Mouse (Mus musculus): ENCODE results near the gene Fzd7. TPM values are rescaled to one million over a fixed set of nuclear protein-coding genes. Genes with fewer than 3 reads are reported as not detected.

Fzd7 gene
- polyA plus RNA-seq, 1 experiment from 2014 or later, result 12.7 TPM

DNA sequence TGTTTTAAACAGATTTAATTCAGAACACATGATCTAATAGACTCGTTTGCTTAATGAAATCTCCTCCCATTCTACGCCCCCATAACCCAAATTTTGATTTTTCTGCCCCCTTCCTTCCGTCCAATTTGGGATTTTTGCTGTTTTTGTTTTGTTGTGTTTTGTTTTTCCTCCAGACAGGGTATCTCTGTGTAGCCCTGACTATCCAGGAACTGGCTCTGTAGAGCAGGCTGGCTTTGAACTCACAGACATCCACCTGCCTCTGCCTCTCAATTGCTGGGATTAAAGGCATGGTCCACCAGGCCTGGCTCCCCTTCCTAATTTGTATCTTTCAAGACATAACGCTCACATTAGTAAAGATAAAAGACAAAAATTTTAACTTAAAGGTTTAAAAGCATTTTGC lies 3.6 kb downstream of the Fzd7 start:
- ATAC-seq (replicated peaks; ENCODE audit: low FRiP score) (no peak), DNase-seq (ENCODE audit: low spot score) (no peak)
- peak overlapping the region; percentile 99 for H3K4me2 ChIP-seq (ENCODE audit: low read depth, low read length, severe bottlenecking)
- peaks cover 24% of the 10 kb centered on the region for H3K4me1 ChIP-seq (replicated peaks; ENCODE audit: control insufficient read depth, insufficient read depth, low read length)
- no peaks in the 10 kb centered on the region for H3K36me3 ChIP-seq (ENCODE audit: control insufficient read depth, insufficient read depth, low read length)
- 27% methylated on average over 4 of the region's 4 CpGs for WGBS
- H3K9me3 ChIP-seq (ENCODE audit: control insufficient read depth, low read length), result no peaks in the 10 kb centered on the region
- no peak overlapping the region for H3K27ac ChIP-seq (ENCODE audit: low read depth, low read length)
- H3K4me3 ChIP-seq (ENCODE audit: low read depth, low read length), result peak overlapping the region; percentile 62
- H3K9ac ChIP-seq (ENCODE audit: low read length), result peak overlapping the region; percentile 75; the same call in 1 of the 2 replicates
- H3K27me3 ChIP-seq (ENCODE audit: control insufficient read depth, insufficient read depth, low read length), result peaks cover 9% of the 10 kb centered on the region

DNA sequence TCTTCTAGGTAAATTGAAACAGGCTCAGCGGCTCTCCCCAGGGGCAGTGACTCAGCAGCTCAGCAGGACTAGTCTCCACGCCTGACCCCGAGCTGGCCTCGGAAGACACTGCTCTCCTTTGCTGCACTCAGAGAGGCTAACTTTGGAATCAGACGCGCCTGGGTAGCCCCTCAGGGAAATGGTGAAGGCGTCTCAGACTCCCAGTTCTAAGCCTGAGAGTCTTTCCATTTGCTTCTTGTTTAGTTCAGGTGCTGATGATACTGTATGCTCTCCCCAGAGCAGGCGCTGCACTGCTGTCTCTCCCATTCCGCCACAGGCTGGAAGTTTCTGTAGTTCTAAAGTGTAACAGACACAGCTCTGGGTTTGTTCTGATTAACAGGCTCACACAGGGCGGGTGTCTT lies 5.4 kb downstream of the Fzd7 start:
- peak; percentile 65 for DNase-seq (ENCODE audit: low spot score)
- H3K9ac ChIP-seq (ENCODE audit: low read length), result 0 out of 2 replicates have a peak overlapping the region, but pooled peaks have one; percentile 12
- peaks cover 9% of the 10 kb centered on the region for H3K27me3 ChIP-seq (ENCODE audit: control insufficient read depth, insufficient read depth, low read length)
- peak overlapping the region; percentile 7; the same call in 1 of the 2 replicates for H3K4me3 ChIP-seq (ENCODE audit: low read depth, low read length)
- 6% methylated on average over 10 of the region's 10 CpGs for WGBS
- peak overlapping the region; percentile 36 for H3K4me2 ChIP-seq (ENCODE audit: low read depth, low read length, severe bottlenecking)
- H3K4me1 ChIP-seq (replicated peaks; ENCODE audit: control insufficient read depth, insufficient read depth, low read length), result peaks cover 23% of the 10 kb centered on the region
- no peaks in the 10 kb centered on the region for H3K36me3 ChIP-seq (ENCODE audit: control insufficient read depth, insufficient read depth, low read length)
- ATAC-seq (replicated peaks; ENCODE audit: low FRiP score), result no peak
- H3K9me3 ChIP-seq (ENCODE audit: control insufficient read depth, low read length), result no peaks in the 10 kb centered on the region
- H3K27ac ChIP-seq (ENCODE audit: low read depth, low read length), result no peak overlapping the region

DNA sequence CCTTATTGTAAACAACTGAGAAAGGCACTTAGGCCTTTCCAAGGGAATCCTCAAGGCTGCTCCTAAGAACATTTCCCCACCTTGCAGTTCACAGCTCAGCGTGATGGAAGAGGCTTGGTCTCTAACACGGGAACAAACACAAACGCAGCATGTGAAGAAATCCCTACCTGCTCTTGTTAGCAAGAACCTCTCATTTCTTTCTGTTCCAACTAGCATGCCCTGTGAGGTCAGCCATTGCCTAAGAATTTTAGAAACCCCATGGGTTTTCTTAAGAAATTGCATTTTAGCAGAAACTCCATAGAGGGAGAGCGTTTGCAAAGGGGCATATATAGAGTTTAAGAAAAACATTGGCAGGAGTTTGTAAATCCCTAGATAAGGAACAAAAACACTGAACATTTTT lies 6.3 kb downstream of the Fzd7 start:
- DNase-seq (ENCODE audit: low spot score), result no peak
- Histone ChIP-seq H3K27ac (ENCODE audit: low read depth, low read length) (no peak overlapping the region), H3K27me3 (ENCODE audit: control insufficient read depth, insufficient read depth, low read length) (peaks cover 7% of the 10 kb centered on the region), H3K4me2 (ENCODE audit: low read depth, low read length, severe bottlenecking) (no peak overlapping the region), H3K4me1 (replicated peaks; ENCODE audit: control insufficient read depth, insufficient read depth, low read length) (peaks cover 20% of the 10 kb centered on the region), H3K9me3 (ENCODE audit: control insufficient read depth, low read length) (no peaks in the 10 kb centered on the region), H3K4me3 (ENCODE audit: low read depth, low read length) (no peak overlapping the region), H3K36me3 (ENCODE audit: control insufficient read depth, insufficient read depth, low read length) (no peaks in the 10 kb centered on the region), H3K9ac (ENCODE audit: low read length) (no peak overlapping the region; the same call in 1 of the 2 replicates)
- 41% methylated on average over 4 of the region's 4 CpGs for WGBS
- ATAC-seq (replicated peaks; ENCODE audit: low FRiP score), result no peak

DNA sequence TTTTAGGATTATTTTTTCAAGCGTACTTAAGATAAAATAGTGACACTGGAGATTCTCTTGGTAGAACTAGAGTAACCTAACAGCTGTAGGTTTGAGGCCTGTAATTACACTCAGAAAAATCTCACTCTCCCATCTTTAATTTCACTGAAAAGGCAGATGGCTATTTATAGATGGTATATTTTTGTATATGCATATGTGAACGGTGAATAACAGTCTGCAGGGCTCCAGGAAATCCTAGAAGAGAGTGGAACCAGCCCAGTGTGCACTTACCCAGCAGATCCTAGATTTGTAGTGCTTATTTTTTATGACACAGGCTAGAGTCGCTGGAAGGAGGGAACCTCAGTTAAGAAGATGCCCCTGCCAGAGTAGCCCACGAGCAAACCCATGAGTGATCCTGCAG lies 6.8 kb downstream of the Fzd7 start:
- Histone ChIP-seq H3K27ac (ENCODE audit: low read depth, low read length) (no peak overlapping the region), H3K4me1 (replicated peaks; ENCODE audit: control insufficient read depth, insufficient read depth, low read length) (peaks cover 17% of the 10 kb centered on the region), H3K4me2 (ENCODE audit: low read depth, low read length, severe bottlenecking) (no peak overlapping the region), H3K27me3 (ENCODE audit: control insufficient read depth, insufficient read depth, low read length) (peaks cover 4% of the 10 kb centered on the region; the same call in 1 of the 2 replicates), H3K4me3 (ENCODE audit: low read depth, low read length) (no peak overlapping the region), H3K9me3 (ENCODE audit: control insufficient read depth, low read length) (no peaks in the 10 kb centered on the region), H3K9ac (ENCODE audit: low read length) (no peak overlapping the region), H3K36me3 (ENCODE audit: control insufficient read depth, insufficient read depth, low read length) (no peaks in the 10 kb centered on the region)
- no peak for DNase-seq (ENCODE audit: low spot score)
- 70% methylated on average over 4 of the region's 4 CpGs for WGBS
- ATAC-seq (replicated peaks; ENCODE audit: low FRiP score), result no peak

DNA sequence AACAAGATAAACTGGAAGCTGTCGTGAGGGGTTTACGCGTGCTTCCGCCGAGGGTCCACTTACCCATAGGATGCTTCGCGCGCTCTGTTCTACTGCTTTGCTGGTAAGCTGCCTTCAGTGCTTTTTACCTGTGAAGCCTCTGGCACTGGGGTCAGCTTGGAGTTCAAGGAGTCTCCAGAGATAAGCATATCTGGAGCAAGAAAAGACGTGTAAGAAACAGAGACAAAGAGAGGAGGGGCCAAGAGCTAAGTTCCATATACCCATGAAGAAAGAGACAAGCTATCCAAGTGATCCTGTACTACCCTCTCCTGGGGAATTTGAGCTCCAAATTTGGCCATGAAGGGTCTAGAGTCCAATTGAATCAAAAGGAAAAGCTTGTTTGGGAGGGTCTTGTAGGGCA lies 9.3 kb downstream of the Fzd7 start:
- whole genome bisulfite sequencing, result 85% methylated on average over 9 of the region's 9 CpGs
- ATAC-seq (replicated peaks; ENCODE audit: low FRiP score) (no peak), DNase-seq (ENCODE audit: low spot score) (no peak)
- H3K27me3 ChIP-seq (ENCODE audit: control insufficient read depth, insufficient read depth, low read length), result no peaks in the 10 kb centered on the region
- H3K36me3 ChIP-seq (ENCODE audit: control insufficient read depth, insufficient read depth, low read length), result no peaks in the 10 kb centered on the region
- H3K4me3 ChIP-seq (ENCODE audit: low read depth, low read length), result no peak overlapping the region
- H3K9me3 ChIP-seq (ENCODE audit: control insufficient read depth, low read length), result no peaks in the 10 kb centered on the region
- H3K4me2 ChIP-seq (ENCODE audit: low read depth, low read length, severe bottlenecking), result no peak overlapping the region
- peaks cover 9% of the 10 kb centered on the region; the same call in 1 of the 2 replicates for H3K4me1 ChIP-seq (replicated peaks; ENCODE audit: control insufficient read depth, insufficient read depth, low read length)
- H3K27ac ChIP-seq (ENCODE audit: low read depth, low read length), result no peak overlapping the region
- no peak overlapping the region for H3K9ac ChIP-seq (ENCODE audit: low read length)

DNA sequence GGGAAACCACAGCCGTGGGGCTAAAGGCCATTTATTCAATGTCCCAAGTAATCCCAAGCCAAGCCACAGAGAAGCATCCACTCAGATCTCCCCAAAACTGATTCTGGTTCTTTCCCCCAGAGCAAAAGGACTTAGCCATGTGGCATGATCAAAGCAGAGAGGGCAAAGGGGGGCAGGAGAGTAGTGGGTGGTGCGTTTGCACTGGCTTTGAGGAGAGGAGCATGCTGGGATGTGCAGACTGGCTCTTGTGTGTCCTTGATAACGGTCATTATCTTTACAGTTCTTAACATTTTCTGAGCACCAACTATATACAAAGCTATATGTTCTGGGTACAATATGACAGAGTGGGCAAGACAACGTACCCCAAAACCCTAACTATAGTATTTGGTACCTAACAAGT lies 10.2 kb downstream of the Fzd7 start:
- no peak overlapping the region for H3K9ac ChIP-seq (ENCODE audit: low read length)
- no peak overlapping the region for H3K4me2 ChIP-seq (ENCODE audit: low read depth, low read length, severe bottlenecking)
- no peak for ATAC-seq (replicated peaks; ENCODE audit: low FRiP score)
- no peaks in the 10 kb centered on the region for H3K27me3 ChIP-seq (ENCODE audit: control insufficient read depth, insufficient read depth, low read length)
- H3K4me3 ChIP-seq (ENCODE audit: low read depth, low read length), result no peak overlapping the region
- H3K9me3 ChIP-seq (ENCODE audit: control insufficient read depth, low read length), result no peaks in the 10 kb centered on the region
- DNase-seq (ENCODE audit: low spot score), result no peak
- no peak overlapping the region for H3K27ac ChIP-seq (ENCODE audit: low read depth, low read length)
- H3K4me1 ChIP-seq (replicated peaks; ENCODE audit: control insufficient read depth, insufficient read depth, low read length), result peaks cover 5% of the 10 kb centered on the region; the same call in 1 of the 2 replicates
- 70% methylated on average over 4 of the region's 4 CpGs for WGBS
- no peaks in the 10 kb centered on the region for H3K36me3 ChIP-seq (ENCODE audit: control insufficient read depth, insufficient read depth, low read length)

DNA sequence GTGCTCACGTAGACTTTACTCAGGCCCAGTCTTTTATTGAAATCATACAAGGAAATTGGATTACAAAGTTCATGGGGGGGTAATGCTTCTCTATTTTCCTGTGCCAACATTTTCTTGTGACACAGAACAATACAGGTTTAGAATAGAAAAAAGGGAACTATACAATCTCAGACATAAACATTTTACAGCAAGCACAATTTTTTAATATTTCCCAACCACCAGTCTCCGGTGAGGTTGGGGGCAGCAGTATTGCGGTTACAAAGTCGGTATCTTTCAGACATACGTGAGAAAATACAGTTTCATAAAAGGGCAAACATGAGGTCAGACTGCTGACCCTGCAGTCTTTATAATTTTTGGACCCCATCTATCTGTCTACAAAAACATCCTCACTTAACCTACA lies 13.7 kb downstream of the Fzd7 start:
- Histone ChIP-seq H3K9ac (ENCODE audit: low read length) (no peak overlapping the region), H3K4me1 (replicated peaks; ENCODE audit: control insufficient read depth, insufficient read depth, low read length) (no peaks in the 10 kb centered on the region), H3K27me3 (ENCODE audit: control insufficient read depth, insufficient read depth, low read length) (no peaks in the 10 kb centered on the region), H3K27ac (ENCODE audit: low read depth, low read length) (no peak overlapping the region), H3K36me3 (ENCODE audit: control insufficient read depth, insufficient read depth, low read length) (no peaks in the 10 kb centered on the region), H3K9me3 (ENCODE audit: control insufficient read depth, low read length) (no peaks in the 10 kb centered on the region), H3K4me3 (ENCODE audit: low read depth, low read length) (no peak overlapping the region), H3K4me2 (ENCODE audit: low read depth, low read length, severe bottlenecking) (no peak overlapping the region)
- ATAC-seq (replicated peaks; ENCODE audit: low FRiP score), result no peak
- WGBS, result 94% methylated on average over 5 of the region's 5 CpGs
- no peak for DNase-seq (ENCODE audit: low spot score)

DNA sequence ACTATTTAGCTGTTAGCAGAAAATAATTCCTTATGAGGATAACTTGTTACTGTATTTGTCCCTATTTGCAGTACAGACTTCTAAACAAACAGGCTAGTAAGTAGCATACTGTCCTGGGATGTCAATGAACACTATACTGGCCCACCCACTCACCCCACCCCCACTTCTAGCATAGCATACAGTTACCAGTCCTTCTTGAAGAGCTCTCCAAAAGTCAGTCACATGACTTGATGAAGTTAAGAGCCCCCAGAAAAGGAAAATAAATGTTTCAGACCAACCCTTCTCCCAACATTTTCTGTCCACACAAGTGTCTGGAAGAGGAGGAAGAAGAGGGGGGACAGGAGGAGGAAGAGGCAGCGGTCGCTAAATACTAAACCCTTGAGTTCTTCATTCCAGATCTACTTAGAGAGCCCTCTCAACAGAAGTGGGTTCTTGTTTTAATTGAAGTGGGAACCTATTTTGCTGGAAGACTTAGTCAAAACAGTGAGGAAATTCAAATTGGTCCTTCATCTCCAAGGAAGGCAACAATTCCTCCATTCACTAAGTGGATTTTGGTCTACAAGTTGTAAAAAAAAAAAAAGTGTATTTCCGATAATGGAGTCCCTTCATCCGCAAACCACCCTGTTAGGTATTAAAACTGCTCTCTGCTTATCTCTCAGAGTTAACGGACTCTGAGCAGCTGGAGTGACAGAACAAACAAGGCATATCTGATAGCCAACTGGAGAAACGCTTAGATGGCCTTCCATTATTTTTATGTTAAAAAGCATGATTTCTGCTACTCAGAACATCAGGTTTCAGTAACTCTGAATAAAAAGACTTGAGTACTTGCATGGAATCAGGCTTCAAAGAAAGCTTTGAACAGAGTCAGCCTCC lies 15.8 kb downstream of the Fzd7 start:
- H3K36me3 ChIP-seq (ENCODE audit: control insufficient read depth, insufficient read depth, low read length), result no peaks in the 10 kb centered on the region
- no peak overlapping the region for H3K9ac ChIP-seq (ENCODE audit: low read length)
- no peaks in the 10 kb centered on the region for H3K9me3 ChIP-seq (ENCODE audit: control insufficient read depth, low read length)
- H3K4me3 ChIP-seq (ENCODE audit: low read depth, low read length), result no peak overlapping the region
- H3K27ac ChIP-seq (ENCODE audit: low read depth, low read length), result no peak overlapping the region
- 76% methylated on average over 6 of the region's 6 CpGs for WGBS
- H3K27me3 ChIP-seq (ENCODE audit: control insufficient read depth, insufficient read depth, low read length), result no peaks in the 10 kb centered on the region
- DNase-seq (ENCODE audit: low spot score) (no peak), ATAC-seq (replicated peaks; ENCODE audit: low FRiP score) (no peak)
- H3K4me2 ChIP-seq (ENCODE audit: low read depth, low read length, severe bottlenecking), result no peak overlapping the region
- no peaks in the 10 kb centered on the region for H3K4me1 ChIP-seq (replicated peaks; ENCODE audit: control insufficient read depth, insufficient read depth, low read length)

DNA sequence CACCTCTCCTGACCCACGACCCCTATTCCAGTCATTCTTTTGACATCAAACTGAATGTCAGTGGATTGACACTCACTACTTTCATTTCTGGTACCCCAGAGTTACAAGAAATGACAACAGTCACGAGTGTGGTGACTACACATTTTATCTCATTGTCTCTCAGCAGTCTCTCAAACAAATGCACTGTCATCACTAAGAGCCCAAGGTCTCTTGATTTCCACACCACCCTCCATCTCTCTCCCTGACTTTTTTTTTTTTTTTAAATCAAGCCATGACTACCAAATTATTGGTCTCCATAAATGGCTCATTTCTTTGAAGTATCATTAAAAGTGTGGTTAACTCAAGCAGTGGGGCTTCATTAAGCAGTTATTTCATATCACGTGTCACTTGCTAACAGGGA lies 17.1 kb downstream of the Fzd7 start:
- WGBS, result 78% methylated on average over 3 of the region's 3 CpGs
- Histone ChIP-seq H3K4me3 (ENCODE audit: low read depth, low read length) (no peak overlapping the region), H3K27ac (ENCODE audit: low read depth, low read length) (no peak overlapping the region), H3K4me2 (ENCODE audit: low read depth, low read length, severe bottlenecking) (no peak overlapping the region), H3K9ac (ENCODE audit: low read length) (no peak overlapping the region), H3K27me3 (ENCODE audit: control insufficient read depth, insufficient read depth, low read length) (no peaks in the 10 kb centered on the region), H3K36me3 (ENCODE audit: control insufficient read depth, insufficient read depth, low read length) (no peaks in the 10 kb centered on the region), H3K9me3 (ENCODE audit: control insufficient read depth, low read length) (no peaks in the 10 kb centered on the region), H3K4me1 (replicated peaks; ENCODE audit: control insufficient read depth, insufficient read depth, low read length) (no peaks in the 10 kb centered on the region)
- ATAC-seq (replicated peaks; ENCODE audit: low FRiP score) (no peak), DNase-seq (ENCODE audit: low spot score) (no peak)
